Mouse (Mus musculus) heart, adult 2 months (tissue): Measurements from ENCODE around the gene 1110002E22Rik.

ENCODE experiments used
- CTCF ChIP-seq: fragments of 200-600 bp; IDR thresholded peaks from 2 replicates; pipeline ENCODE4 v1.8.1; 2022; ENCODE audit warnings: antibody characterized with exemption, mild to moderate bottlenecking, moderate library complexity
- EP300 ChIP-seq: fragments of 200-500 bp; IDR thresholded peaks from 2 replicates; pipeline ENCODE4 v1.6.1; 2011; ENCODE audit warnings: low read depth, low read length, control low read depth; ENCODE audit not compliant: insufficient read depth
- POLR2A ChIP-seq: fragments of 200-500 bp; IDR thresholded peaks from 2 replicates; pipeline ENCODE4 v1.6.1; 2011; ENCODE audit warnings: mild to moderate bottlenecking, low read depth, low read length, control low read depth; ENCODE audit not compliant: insufficient read depth

DNA sequence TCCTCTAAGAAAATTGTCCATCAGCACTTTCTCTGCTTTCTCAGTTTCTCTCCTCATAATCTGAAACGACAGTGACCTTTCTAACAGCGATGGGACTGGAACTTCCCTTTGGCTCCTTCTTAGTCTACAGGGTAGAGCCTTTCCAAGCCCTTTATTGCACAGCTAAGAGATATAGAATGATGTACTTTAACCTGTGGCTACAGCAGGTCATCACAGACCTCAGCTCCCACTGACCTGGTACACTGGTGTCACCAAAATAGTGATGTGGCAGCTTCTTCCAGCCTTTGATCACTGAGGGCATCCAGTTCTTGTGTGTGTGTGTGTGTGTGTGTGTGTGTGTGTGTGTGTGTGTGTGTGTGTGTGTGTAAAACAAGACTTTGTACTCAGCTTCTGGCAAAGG is 56.6 kb downstream of the 1110002E22Rik start:
- no peak for TF ChIP-seq EP300
- no peak for TF ChIP-seq POLR2A
- no peak for TF ChIP-seq CTCF
